Mouse (Mus musculus) frontal cortex, adult 2 months (tissue): ENCODE measurements around the gene Vdac2. TPM values are rescaled to one million over a fixed set of nuclear protein-coding genes. Genes with fewer than 3 reads are reported as not detected.

Experiments used
- DNase-seq, 2 experiments: peaks; one replicate each; pipeline ENCODE4 v3.0.0; 2022; ENCODE audit warnings: low spot score in 1 of 2; ENCODE audit errors: extremely low spot score in 1 of 2
- polyA plus RNA-seq: library from polyadenylated mRNA; depleted of rRNA; stranded (reverse); fragments of >200 nt; gene quantifications from 2 replicates; pipeline ENCODE4 v1.2.3, GENCODE M21; 2012

Gene Vdac2
- polyA plus RNA-seq, 1 experiment = 215 TPM

- DNase-seq = no peak
Observed at GRCm38 (mm10) chr14:21814606-21815005, 10.4 kb upstream of the Vdac2 start.

GRCm38 (mm10) chr14:21816255-21816654 is 8.8 kb upstream of the Vdac2 start:
- DNase-seq = no peak

- DNase-seq = no peak
Observed at GRCm38 (mm10) chr14:21817453-21817852, 7.6 kb upstream of the Vdac2 start.

GRCm38 (mm10) chr14:21820880-21821505 is 4.0 kb upstream of the Vdac2 start:
- DNase-seq = no peak

GRCm38 (mm10) chr14:21822307-21822706 is 2.7 kb upstream of the Vdac2 start:
- DNase-seq = no peak

GRCm38 (mm10) chr14:21822795-21823374 is 2.2 kb upstream of the Vdac2 start:
- DNase-seq = peak; percentile 77 to 78

GRCm38 (mm10) chr14:21823897-21824296 is 1.1 kb upstream of the Vdac2 start:
- DNase-seq = no peak

- DNase-seq = no peak
Observed at GRCm38 (mm10) chr14:21825786-21826491, 901 bp downstream of the Vdac2 start.

- peak; percentile 90 to 96 for DNase-seq
Observed at GRCm38 (mm10) chr14:21830876-21831767, 6.1 kb downstream of the Vdac2 start.

- DNase-seq = no peak
Observed at GRCm38 (mm10) chr14:21831830-21832403, 6.9 kb downstream of the Vdac2 start.

GRCm38 (mm10) chr14:21838336-21839017 is 13.4 kb downstream of the Vdac2 start:
- DNase-seq = no peak

GRCm38 (mm10) chr14:21841819-21842592 is 17.0 kb downstream of the Vdac2 start:
- peak in 1 of 2 experiments; percentile 43 for DNase-seq

- DNase-seq = no peak
Observed at GRCm38 (mm10) chr14:21843263-21843662, 18.2 kb downstream of the Vdac2 start.

GRCm38 (mm10) chr14:21846827-21847380 is 21.9 kb downstream of the Vdac2 start:
- no peak for DNase-seq

- DNase-seq = no peak
Observed at GRCm38 (mm10) chr14:21847381-21848165, 22.5 kb downstream of the Vdac2 start.

GRCm38 (mm10) chr14:21848166-21849154 is 23.4 kb downstream of the Vdac2 start, which contains the start of gene Comtd1:
Comtd1 (minus strand) TSS chr14:21848977.
- peak; percentile 86 to 98 for DNase-seq
